Mouse (Mus musculus): ENCODE data around the gene Kcnip1.

Gene Kcnip1

DNA sequence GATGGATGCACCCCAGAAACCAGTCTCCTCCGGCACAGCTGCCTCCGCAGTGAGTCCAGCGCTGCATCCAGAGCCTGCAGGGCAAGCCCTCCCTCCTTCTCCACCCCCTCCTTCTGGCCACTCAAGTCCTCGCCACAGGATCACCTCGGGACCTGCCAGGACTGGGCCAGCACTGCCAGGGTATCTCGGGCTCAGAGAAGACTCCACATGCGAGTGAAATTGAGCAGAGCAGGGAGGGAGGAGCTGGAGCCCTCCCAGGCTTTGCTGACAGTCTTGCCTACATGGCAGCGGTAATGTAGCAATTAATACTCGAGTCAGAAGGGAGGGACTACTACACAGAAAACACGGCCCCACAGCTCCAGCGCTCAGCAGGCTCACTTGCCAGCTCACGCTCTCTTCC, at the start of gene Kcnip1:
Gene Kcnip1, minus strand, starts transcription at position 215 of the 400 bp plus-strand sequence.
- no peak for DNase-seq (ENCODE audit: low read depth)

DNA sequence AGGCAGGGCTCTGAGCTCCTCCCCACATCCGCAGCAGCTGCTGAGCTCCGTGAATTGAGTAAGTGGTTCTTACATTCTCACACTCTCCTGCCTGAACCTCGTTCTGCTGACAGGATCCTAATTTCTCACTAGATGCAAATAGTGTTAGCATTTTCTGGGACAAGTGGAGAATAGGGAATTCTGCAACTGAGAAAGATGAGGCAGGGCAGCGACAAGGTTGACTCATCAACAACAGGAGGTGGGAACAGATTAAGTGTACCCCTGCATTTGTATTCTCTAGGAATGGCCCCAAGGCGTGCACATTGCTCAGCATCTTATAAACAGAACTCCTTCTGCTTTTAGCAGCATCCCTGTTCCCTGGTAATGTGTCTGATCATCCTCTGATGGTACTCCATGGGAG, 47.1 kb upstream of the Kcnip1 start:
- no peak for DNase-seq (ENCODE audit: low read depth)

DNA sequence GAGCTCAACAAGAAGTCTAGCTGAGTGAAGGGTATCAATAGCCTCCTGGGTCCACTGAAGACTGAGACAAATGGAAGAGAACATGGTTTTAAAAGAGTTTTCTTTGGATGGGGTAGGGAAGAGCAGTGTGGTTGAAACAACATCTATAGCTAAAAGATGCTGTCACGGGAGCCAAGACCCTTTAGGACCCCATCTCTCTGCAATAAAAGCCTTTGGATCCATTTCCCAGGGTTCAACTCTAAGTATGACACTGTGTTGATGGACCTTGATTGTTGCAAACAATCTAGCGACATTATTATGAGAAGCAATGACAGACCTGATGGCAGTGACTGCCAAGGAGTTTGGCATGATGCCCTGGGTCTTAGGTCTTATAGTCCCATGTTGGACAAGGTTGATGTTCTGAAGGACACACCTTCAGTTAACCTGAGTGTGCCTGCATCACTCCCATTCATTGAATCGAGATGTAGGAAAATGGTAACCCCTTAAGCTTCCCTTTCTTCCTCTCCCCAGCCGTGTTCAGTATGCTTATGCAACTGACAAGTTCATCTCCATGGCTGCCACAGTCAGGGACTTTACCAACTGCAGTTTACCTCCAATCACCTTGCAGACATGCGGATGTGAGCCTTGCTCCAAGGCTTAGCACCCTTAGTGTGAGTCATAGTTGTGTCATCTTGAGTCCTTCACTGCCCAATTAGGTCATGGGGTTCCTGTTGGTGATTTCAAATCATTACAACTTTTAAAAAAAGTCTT, 43.1 kb upstream of the Kcnip1 start:
- DNase-seq (ENCODE audit: low read depth): peak; percentile 92

DNA sequence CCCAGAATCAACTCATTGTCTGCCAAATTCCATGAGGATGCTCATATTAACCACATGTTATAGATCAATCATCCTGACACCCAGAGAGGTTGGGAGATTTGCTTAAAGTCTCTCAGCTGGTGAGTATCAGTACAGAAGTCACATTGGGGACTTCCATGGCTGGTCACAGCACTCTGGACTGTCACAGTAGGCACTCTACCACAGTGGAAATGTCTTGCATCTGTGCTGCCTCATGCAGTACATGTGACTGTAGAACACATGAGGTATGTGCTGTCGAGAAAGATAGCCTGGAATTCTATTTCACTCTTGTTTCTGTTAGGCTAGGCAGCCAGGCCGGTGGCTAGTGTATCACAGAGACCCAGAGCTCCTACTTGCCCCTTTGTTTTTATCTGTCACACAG, 41.8 kb upstream of the Kcnip1 start:
- DNase-seq (ENCODE audit: low read depth): no peak

DNA sequence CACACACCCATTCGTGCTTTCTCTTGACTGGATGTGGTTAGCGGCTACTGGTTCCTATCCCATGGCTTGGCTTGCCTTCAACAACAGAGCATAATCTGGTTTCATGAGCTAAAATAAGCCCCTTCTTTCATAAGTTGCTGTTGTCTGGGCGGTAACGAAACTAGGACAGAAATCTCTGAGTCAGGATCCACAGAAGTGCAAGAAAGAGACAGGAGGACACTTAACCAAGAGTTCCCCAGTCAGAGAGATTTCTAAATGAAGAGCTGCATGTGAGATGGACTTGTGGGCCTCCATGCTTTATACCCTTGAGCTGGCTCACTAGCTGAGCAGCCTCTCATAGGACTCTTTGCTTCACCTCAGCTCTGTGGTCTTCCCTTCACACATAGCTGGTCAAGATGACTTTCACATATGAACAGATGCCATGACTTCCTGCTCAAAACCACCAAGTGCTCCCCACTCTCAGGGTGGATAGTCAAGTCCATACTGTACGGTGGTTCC, 41.1 kb upstream of the Kcnip1 start:
- DNase-seq (ENCODE audit: low read depth): peak; percentile 86

DNA sequence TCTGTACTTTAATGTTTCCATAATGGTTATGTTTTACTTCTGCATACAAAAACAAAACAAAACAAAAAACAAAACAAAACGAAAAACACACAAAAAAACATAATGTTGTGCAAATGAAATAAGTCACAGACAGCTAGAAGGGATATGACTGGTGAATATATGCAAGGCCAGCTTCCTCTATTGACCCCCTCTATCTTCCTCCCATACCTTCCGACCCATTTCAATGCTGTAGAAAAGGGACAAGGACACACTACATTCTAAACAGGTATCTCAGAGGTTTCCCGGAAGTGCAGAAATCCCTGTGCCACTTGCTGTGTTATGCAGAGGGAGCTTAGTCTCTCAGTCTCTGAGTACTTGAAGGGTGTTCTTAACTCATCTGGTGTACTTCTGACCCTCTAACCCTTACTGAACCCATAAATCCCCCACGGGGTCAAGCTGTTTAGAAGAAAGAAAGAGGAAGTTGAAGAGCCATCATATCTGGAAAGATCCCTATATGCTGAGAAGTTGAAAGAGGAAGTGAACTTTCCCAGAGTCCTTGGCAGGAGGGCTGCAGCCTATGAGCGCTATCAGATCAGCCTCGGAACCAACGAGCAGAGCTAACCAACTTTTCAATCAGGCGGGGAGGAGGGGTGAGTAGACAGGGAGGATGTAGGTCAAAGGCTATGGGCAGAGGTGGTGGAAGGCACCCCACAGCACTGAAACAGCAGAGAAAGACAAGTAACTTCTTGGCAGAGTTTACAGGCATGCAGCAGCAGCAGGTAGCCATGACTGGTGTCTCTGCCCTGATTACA, 38.3 kb upstream of the Kcnip1 start:
- peak; percentile 86 for DNase-seq (ENCODE audit: low read depth)

DNA sequence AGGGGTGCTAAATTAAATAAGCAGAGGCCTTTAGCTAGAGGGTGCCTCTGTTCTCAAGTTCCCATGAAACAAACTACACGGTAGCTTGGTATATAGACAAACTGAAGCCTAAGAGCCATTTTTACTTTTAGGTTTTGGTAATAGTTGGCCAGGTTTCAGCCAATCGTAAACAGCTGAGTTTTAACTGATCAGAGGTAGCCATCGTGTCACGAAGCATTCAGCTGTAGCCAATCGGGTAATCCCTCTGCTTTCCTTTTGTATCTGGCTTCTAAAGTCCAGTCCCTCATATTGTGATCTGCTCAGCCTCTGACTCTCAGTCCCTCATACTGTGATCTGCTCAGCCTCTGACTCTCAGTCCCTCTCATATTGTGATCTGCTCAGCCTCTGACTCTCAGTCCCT, 36.7 kb upstream of the Kcnip1 start:
- no peak for DNase-seq (ENCODE audit: low read depth)

DNA sequence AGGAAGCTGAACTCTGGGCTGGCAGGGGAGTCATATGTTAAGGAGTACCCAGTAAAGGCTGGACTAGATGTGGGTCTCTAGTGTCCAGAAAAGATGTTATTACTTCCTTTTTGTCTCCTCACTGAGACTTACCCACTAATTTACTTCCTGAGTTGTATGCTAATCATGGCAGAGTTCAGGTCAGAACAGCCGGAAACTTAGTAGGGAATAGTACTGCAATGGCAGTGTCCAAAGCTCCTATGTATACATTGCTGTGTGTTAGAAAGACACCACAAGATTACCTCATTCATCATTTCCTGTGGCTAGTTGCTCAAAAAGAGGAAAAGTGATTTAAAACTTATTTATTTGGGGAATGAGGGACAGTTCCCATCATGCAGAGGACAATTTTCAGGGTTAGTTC, 32.1 kb upstream of the Kcnip1 start:
- peak; percentile 60 for DNase-seq (ENCODE audit: low read depth)

DNA sequence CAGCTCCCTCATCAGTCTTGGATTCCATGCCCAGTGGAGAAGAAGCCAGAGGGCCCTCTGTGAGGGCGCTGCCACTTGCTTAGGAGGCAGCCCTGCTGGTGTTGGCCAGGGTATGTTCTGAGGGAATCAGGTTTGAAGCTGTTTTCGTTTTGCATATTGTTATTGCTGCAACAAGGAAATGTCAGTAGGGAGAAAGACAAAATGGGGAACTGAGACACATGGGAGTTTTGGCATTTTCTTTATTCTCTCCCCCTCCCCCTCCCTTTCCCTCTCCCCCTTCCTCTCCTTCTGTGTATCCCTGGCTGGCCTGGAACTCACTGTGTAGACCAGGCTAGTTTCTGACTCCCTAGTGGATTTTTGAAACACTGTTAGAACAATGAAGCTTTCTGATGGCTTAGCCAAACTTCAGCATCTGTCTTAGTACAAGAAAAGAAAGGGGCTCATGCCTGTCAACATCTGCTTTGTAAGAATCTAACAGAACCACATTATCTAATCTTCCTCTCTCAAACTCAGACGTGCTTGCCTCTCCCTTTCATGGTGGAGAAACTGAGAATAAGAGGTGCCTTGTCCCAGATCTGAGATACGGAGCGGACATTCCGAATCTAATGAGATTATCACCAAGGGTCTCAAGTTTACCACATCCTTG, 19.2 kb upstream of the Kcnip1 start:
- peak; percentile 24 for DNase-seq (ENCODE audit: low read depth)

DNA sequence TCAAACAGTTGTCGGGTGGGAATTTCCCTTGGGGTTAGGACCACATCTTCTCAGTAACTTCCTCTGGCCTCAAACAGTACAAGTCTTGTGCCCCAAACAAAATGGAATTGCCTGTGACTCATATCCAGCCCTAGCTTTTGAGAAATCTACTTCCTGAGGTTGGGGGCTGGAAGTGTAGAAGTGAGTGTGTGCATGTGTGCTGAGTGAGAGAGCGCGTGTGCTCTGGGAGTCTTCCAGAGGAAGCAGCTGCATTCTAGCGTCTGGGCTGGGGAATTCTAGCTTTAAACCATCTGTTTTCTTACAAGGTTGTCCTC, 17.9 kb upstream of the Kcnip1 start:
- DNase-seq (ENCODE audit: low read depth): peak; percentile 98

DNA sequence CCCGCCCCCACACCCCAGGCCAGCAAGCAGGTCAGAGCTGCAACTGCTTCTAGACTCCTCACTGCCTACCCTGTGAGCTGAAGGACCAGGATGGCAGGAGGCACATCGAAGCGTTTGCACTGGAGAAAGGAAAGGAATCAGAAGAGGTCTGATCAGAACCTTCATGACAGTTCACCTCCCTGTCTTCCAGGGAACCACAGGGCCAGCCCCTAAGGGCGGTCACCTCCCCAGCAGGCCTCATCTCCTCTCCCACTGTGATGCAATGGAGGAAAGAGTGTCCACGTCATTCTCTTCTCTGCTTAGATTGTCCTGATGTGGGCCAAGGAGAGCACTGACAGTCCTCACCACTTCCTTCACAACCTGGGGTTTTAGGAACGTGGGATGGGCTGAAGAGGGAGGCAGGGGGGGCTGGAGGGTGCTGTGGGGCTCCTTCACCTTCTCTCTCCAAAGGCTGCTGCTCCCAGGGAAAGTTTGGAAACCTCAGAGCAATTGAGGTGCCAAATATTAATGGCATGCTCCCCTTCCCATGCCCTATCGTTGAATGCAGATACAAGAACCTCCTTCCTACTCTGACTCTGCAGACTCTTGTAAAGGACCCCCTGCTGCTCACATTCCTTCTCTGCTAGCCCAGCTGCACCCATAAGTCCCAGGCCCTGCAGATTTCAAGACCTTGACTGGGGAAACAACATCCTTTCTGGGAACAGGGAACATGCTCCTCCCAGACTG, 17.3 kb upstream of the Kcnip1 start:
- DNase-seq (ENCODE audit: low read depth): peak; percentile 96

DNA sequence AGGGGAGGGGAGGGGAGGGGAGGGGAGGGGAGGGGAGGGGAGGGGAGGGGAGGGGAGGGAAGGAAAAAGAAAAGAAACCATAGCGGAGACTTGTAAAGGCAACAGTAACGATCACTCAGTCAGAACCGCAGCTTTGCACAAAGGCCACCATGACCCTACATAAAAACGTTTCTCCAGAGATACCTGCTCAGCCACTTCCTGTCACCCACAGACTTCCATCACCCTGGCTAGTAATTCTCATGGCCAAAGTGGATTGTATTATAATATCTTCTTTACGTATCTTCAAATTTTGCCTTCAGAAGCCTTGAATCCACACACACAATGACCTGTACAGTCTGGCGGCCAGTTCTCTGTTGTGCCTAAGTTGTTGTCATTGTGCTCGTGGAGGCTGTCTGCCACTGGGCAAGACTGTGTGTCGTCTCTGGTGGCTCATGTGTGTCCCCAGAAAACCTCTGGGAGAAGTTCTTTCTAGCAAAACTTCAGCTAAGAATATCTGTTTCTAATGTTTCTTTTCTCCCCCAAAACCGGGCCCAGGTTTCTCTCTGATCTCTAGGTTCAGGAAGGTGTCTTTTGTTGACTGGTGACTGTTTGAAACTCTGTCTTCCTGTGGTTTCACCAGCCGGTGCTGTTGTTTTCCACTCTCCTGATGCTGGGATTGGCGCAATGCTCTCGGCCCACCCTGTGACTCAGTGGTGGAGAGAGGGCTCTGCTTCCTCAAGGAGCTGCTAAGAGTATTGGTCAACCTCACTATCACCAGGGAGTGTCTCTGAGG, 16.6 kb upstream of the Kcnip1 start:
- peak; percentile 99 for DNase-seq (ENCODE audit: low read depth)

DNA sequence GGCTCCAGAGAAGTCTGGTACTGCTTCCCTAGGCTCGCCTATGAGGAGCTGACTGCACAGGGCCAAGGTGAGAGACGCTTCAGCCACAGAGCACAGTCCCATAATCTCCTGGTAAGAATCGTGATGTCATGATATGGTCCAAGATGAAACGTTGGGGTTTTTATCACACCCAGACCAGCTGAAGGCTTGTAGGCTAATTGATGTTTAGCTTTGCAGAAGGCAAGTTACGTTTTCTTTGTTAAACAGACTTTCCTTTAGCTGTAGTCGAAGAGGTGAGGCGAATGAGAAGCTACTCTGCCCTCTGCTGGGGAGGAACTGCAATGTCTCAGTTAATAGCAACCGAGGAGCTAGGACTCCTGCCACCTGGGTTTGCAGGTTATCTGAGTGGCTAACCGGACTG, 15.8 kb upstream of the Kcnip1 start:
- peak; percentile 95 for DNase-seq (ENCODE audit: low read depth)

DNA sequence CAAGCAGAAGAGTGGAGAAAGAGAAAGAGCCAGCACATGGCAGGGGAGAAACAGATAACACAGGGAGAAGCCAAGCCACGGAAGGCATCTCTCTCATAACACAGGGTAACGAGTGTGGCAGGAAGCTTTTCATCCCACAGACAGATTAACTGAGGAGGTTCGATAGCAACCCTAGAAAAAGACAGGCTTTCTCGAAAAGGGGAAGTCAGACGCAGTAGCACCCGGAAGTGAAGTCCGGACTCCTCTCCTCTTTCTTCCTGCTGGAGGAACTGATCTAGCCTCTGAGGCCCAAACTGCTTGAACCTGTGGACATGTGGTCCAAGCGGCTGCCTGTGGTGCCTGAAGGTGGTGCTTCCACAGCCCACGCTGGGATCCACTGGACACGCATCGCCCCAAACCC, 15.3 kb upstream of the Kcnip1 start:
- peak; percentile 94 for DNase-seq (ENCODE audit: low read depth)

DNA sequence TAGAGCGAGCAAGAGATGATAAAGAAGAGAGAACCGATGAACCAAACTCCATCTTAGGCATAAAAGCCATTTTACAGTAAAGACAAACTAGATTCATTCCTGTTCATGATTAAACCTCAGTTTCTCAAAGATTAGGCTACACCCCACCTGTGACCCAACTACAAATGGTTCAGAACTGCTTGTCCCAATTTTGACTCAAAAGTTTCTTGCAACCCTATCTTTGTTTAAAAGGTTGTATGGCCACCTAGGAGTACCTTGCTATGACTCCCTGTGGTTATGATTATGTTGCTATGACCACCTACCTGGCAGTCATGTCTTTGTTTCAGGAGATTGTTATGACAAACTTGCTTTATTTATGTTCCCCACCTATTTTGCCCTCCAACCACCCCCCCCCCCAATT, 14.7 kb upstream of the Kcnip1 start:
- DNase-seq (ENCODE audit: low read depth): no peak

DNA sequence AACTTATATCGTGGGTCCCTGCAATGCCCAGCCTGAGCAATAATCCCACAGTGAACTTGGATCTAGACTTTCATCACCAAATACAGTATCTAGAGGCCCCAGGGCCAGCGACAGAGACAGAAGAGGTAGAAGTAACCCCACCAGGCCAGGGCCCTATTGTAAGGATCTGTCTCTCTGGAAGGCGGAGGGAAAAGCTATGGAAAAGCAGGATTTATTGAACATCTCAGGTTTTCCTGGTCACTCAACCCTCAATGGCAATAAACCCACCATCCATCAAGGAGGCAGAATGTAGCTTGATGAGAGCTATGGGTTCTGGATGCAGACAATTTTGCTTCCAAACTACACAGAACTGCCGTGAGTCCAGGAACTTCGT, 9.6 kb upstream of the Kcnip1 start:
- DNase-seq (ENCODE audit: low read depth): no peak

DNA sequence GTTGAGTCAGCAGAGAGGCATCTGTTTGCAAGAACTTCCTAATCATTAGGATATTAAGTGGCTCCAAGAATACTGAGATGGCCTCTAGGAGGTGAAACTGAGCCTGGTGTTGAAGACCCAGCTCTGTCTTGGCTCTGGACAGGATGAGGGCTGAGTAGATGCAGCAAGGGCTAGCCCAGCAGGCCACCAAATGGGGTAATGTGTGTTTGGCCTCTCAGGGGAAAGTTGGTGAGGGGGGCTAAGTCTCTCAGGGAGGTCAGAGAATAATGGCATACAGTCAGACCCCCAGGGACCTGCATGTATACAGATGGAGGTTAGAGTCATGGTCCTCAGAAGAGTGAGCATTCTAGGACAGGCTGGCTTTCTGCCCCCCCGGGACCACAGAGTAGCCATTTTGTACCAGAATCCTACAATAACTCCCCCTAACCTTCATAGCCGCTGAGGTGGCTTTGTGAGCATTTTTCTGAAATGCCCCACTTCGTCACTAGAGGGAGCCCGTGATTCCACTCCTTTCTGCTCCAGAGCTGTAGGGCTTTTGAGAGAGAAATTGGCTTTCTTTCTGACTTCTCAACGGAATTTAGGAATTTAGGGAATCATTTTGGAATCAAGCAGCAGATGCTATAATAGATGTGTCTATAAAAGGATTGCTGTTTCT, 9.1 kb upstream of the Kcnip1 start:
- DNase-seq (ENCODE audit: low read depth): peak; percentile 75

DNA sequence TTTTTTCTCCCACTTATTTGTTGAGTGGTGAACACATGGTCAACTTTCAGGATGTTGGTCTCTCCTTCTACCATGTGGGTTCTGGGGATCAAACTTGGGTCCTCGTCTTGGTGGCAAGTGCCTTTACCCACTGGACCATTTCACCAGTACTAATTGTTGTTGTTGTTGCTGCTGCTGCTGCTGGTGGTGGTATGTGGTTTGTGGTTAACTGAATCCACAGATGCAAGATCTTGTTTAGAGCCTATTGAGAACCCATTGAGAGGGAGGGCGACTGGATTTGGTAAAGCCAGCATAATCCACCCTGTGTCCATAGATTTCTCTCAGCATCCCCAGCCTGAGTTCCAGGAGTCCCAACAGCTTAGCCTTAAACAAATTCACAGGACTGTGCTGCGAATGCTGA, 7.5 kb upstream of the Kcnip1 start:
- DNase-seq (ENCODE audit: low read depth): peak; percentile 59

DNA sequence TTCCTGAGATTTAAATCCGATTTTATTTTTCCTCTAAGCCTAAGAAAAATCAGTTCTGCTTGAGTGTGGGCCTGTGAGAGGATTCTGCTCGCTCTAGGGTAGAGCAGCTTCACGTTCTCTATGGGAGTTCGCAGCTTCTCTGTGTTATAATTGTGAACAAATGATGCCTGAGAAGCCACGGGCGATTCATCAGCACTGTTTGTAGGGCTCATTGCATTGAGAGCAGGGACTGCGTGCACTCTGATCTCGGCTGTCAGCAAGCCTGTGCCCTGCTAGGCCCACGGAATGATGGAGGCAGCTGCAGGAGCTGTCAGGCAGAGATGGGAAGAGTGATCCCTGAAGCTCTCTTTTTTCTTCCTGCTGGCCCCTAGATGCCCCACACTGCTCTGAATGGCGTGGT, 5.3 kb upstream of the Kcnip1 start:
- DNase-seq (ENCODE audit: low read depth): no peak

DNA sequence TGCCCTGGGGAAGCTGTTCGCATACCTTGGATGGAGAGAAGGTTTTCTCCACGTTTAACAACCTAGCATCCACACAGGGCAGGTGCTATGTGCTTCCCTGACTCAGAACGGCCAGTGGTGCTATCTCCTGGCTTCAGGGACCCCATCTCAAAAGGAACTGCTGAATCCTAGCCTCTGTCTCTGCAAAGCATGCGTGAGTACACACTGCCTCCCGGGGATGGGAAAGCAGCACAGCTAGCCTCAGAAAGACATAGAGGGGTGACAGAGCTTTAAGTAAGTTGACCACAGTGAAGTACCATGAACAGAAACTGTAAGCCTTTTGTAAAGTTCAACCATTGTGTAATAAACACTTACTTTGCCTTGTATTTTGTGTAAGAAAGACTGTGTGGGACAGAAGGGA, 544 bp upstream of the Kcnip1 start:
- DNase-seq (ENCODE audit: low read depth): no peak

DNA sequence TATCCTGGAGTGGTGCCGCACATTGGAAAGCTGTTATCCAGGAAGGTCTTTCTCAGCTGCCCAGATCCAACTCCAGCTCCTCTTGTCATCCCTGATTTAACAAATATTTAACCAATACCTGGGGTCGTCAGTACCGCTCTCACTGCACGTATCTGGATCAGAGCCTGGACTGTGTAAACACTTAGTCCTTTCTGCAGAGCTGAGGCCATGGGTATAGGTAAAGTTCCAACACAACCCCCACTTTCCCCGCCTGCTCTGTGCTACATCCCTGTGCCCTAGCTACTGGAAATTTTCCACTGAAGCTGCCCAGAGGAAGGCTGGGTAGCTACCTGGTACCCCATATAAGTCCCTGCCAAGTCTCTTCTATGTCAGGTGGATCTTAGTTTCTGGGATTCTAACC, 3.0 kb downstream of the Kcnip1 start:
- no peak for DNase-seq (ENCODE audit: low read depth)
